Mouse (Mus musculus) limb, embryonic 14.5 days (tissue): ENCODE measurements around the gene Phf21a. TPM values are rescaled to one million over a fixed set of nuclear protein-coding genes. Genes with fewer than 3 reads are reported as not detected.
"Not testable (repeated sequence)": the region's sequence is repeated elsewhere in the genome, so short reads cannot be mapped to it uniquely, and the experiment has no call there.

ENCODE experiments used
- ATAC-seq: fragments of 200-750 bp; cut with Nextera tagmentation; 2 replicates; pipeline ENCODE4 v1.8.0; 2017; ENCODE audit warnings: low read depth, moderate number of reproducible peaks, moderate TSS enrichment; ENCODE audit not compliant: low FRiP score
- DNase-seq: peaks from one replicate; pipeline ENCODE4 v3.0.0-alpha.2; 2015; ENCODE audit warnings: low spot score
- H3K27ac ChIP-seq: fragments of 300-500 bp; sonication (generic); replicated peaks from 2 replicates; pipeline ENCODE4 v1.5.1; 2014; ENCODE audit warnings: low read depth, mild to moderate bottlenecking, low read length, moderate library complexity, mixed read lengths
- H3K27me3 ChIP-seq: fragments of 300-500 bp; sonication (generic); 2 replicates; pipeline ENCODE4 v1.6.1; 2014; ENCODE audit warnings: low read length, mixed read lengths; ENCODE audit not compliant: control insufficient read depth, insufficient read depth
- H3K36me3 ChIP-seq: fragments of 300-500 bp; sonication (generic); 2 replicates; pipeline ENCODE4 v1.6.1; 2014; ENCODE audit warnings: mild to moderate bottlenecking, low read length, moderate library complexity, mixed read lengths; ENCODE audit not compliant: control insufficient read depth, insufficient read depth
- H3K4me1 ChIP-seq: fragments of 300-500 bp; sonication (generic); 2 replicates; pipeline ENCODE4 v1.6.1; 2014; ENCODE audit warnings: antibody characterized with exemption, low read length, mixed read lengths; ENCODE audit not compliant: control insufficient read depth, insufficient read depth
- H3K4me2 ChIP-seq: fragments of 300-500 bp; sonication (generic); replicated peaks from 2 replicates; pipeline ENCODE4 v1.6.1; 2014; ENCODE audit warnings: low read depth, mild to moderate bottlenecking, low read length, moderate library complexity; ENCODE audit not compliant: severe bottlenecking
- H3K4me3 ChIP-seq: fragments of 300-500 bp; sonication (generic); replicated peaks from 2 replicates; pipeline ENCODE4 v1.5.1; 2014; ENCODE audit warnings: low read length
- H3K9ac ChIP-seq: fragments of 300-500 bp; sonication (generic); 2 replicates; pipeline ENCODE4 v1.6.1; 2014; ENCODE audit warnings: mild to moderate bottlenecking, low read depth, low read length, moderate library complexity; ENCODE audit not compliant: severe bottlenecking
- H3K9me3 ChIP-seq: fragments of 300-500 bp; sonication (generic); 2 replicates; pipeline ENCODE4 v1.6.1; 2016; ENCODE audit warnings: low read length; ENCODE audit not compliant: control insufficient read depth
- POLR2A ChIP-seq: fragments of 200-500 bp; IDR thresholded peaks from 2 replicates; pipeline ENCODE4 v1.8.0; 2012; ENCODE audit warnings: inconsistent platforms, mild to moderate bottlenecking, moderate library complexity, borderline replicate concordance; ENCODE audit not compliant: insufficient read depth, insufficient read length; ENCODE audit errors: extremely low read depth
- WGBS: fragments of 180-500 bp; shearing (Covaris S2); extraction: QIAGEN DNeasy Blood & Tissue Kit; methylation state at CpG from one replicate; pipeline ENCODE4 v1.1.7; 2014; 5-methylcytosine and 5-hydroxymethylcytosine counted together
- polyA plus RNA-seq, 2 experiments: library from polyadenylated mRNA; depleted of rRNA in 1 of 2; stranded (reverse) in 1 of 2; unstranded in 1 of 2; fragments of >200 nt; fragmentation: Nextera tagmentation in 1 of 2; extraction: Ambion mirVana in 1 of 2; gene quantifications; 2 replicates each; pipeline versions ENCODE4 v1.2.1 to v1.2.3; 2012 to 2014

Gene Phf21a
- polyA plus RNA-seq, 2 experiments = 38.2 to 96.0 TPM

DNA sequence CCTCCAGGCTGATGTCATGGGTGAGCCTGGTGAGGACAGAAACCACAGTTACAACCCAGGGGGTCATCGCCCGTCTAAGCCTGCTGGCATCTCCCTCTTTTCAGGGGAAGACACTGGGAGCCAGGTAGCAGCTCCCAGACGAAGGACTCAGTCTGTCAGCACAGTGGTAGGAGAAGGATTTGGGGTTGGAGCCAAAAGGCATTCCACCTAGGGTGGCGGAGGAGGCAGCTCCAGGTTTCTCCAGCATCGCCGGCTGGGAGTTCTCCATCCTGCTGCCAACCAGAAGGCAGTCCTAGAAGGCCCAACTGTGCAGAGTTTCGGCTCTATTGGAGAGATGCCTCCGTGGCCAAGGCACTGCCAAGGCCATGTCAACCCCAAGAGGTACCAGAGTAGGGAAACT is 298.2 kb downstream of the Phf21a start:
- Histone ChIP-seq H3K27me3 (no peaks in the 10 kb centered on the region), H3K9ac (no peak overlapping the region), H3K36me3 (peaks cover 12% of the 10 kb centered on the region), H3K27ac (no peak overlapping the region), H3K4me1 (peaks cover 21% of the 10 kb centered on the region), H3K4me2 (no peak overlapping the region), H3K9me3 (no peaks in the 10 kb centered on the region), H3K4me3 (no peak overlapping the region; the same call in 1 of the 2 replicates)
- 89% methylated on average over 8 of the region's 8 CpGs for WGBS
- TF ChIP-seq POLR2A = no peak
- ATAC-seq (no peak), DNase-seq (no peak)

DNA sequence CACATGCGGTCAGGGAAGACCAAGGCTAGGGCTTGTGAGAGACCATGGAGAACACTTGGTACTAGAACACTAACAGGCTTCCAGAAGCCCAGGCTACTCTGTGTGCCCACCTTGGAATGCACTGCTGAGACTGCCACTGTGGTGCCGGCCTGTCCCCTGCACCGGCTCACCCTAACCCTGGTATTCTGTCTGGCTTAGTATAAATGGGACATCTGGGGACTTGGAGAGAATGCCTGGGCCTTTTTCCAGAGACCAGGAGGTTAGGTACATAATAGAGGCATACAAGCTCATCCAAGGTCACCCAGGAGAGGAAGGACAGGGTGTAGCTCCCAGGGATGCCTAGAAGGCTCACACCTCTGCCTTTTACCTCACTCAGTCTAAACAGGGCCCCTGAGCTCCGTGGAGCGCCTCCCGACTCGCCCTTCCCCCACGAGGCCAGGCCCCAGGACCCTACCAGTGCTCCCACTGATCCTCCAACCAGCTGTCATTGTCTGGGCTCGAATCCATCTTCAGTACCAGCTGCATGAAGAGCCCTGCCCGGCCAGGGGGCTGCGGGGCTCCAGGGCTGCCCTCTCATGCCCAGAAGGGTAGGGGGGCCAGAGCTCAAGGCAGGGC is 298.9 kb downstream of the Phf21a start:
- WGBS = 19% methylated on average over 11 of the region's 11 CpGs
- Histone ChIP-seq H3K4me3 (peak overlapping the region; percentile 36), H3K9ac (peak overlapping the region; percentile 50), H3K9me3 (no peaks in the 10 kb centered on the region), H3K4me2 (peak overlapping the region; percentile 52), H3K27me3 (no peaks in the 10 kb centered on the region), H3K27ac (peak overlapping the region; percentile 28), H3K4me1 (peaks cover 21% of the 10 kb centered on the region), H3K36me3 (peaks cover 6% of the 10 kb centered on the region; the same call in 1 of the 2 replicates)
- ATAC-seq (no peak), DNase-seq (no peak)
- TF ChIP-seq POLR2A = no peak

DNA sequence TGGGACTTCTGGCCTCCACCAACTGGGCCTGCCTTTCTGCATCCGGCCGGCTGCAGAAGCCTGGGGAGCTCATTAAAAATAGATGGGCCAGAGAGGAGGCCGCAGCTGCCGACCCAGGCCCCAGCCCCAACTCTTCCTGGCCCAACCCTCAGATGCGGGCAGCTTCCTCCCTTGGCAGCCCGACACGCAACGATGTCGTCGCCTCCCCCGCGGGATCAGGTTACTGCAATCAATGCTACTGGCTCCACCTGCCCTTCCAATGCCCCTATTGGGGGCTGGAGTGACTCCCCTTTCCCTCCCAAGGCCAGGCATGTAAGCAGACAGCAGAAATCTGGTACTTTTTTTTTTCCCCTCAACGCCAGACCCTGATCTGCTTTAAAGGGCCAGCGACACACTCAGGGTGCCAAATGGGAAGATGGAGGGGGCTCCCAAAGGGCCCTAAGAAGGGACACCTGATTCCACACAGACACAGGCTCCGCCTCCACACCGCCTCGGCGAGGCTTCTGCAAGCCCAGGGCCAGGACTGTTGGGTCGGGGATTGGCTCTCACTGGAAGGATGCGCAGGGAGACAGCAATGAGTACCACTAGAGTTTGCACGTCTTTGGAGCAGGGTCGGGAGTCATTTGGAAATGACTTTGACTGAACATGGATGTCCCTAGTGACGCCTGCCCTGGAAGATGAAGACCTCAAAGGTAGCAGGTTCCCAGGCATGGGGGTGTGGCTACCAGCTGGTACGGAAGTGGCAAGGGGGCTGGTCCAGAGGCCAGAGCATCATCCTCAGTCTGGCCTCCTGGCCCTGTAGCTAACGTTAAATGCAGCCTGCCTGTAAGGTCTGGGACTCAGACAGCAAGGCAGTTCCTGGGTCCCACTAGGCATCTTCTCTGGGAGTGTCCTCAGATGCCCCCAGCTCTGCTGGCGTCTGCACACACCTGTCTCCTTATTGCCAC is 299.7 kb downstream of the Phf21a start:
- peaks cover 21% of the 10 kb centered on the region for H3K4me1 ChIP-seq
- no peak for TF ChIP-seq POLR2A
- no peaks in the 10 kb centered on the region for H3K27me3 ChIP-seq
- peak overlapping the region; percentile 36 for H3K4me3 ChIP-seq
- peak; percentile 12; the same call in 1 of the 2 replicates for ATAC-seq
- no peaks in the 10 kb centered on the region for H3K36me3 ChIP-seq
- peak; percentile 51 for DNase-seq
- no peaks in the 10 kb centered on the region for H3K9me3 ChIP-seq
- WGBS = 4% methylated on average over 23 of the region's 26 CpGs
- H3K9ac ChIP-seq = peak overlapping the region; percentile 50
- peak overlapping the region; percentile 28 for H3K27ac ChIP-seq
- H3K4me2 ChIP-seq = peak overlapping the region; percentile 52

DNA sequence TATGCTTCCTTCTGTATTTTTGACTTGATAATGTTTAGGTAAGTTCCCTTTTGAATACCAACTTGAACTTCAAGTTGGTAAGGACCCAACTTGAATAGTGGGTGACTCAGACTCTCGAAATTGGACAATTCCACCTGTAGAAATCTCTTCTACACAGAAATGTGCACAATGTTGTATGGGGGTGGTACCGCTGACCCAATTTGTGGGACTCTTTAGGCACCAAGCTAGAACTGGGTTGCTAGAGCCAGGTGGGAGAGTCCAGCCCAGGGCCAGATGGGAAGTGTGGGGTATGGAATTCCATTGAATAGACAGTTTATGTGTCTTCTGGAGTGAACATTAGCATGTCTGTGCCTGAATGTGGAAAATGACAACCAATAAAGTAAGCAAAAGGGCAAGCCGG is 302.6 kb downstream of the Phf21a start:
- DNase-seq = no peak

DNA sequence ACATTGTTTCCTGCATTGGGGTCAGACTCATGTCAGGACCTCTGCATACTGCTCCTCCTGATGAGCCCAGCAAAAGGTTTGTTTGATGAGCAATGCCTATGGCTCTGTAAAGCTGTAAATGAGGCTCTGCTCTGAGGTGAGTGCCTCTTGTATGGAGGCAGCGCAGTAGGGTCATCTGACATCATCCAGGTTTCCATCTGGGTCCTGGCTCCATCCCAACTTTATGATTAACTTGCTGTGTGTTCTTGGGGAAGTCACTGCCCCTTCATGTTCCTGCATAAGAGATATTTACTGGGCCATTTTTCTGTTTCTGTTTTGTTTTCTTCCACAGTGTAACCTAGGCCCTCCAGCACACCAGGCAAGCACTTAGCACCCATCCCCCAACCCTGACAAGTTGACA is 304.5 kb downstream of the Phf21a start:
- DNase-seq (no peak), ATAC-seq (no peak)
- no peaks in the 10 kb centered on the region for H3K36me3 ChIP-seq
- TF ChIP-seq POLR2A = no peak
- WGBS = 71% methylated on average over 1 of the region's 1 CpGs
- H3K27me3 ChIP-seq = peaks cover 7% of the 10 kb centered on the region
- H3K4me2 ChIP-seq = no peak overlapping the region
- no peaks in the 10 kb centered on the region for H3K9me3 ChIP-seq
- no peak overlapping the region for H3K4me3 ChIP-seq
- H3K4me1 ChIP-seq = peaks cover 10% of the 10 kb centered on the region; the same call in 1 of the 2 replicates
- H3K9ac ChIP-seq = no peak overlapping the region
- no peak overlapping the region for H3K27ac ChIP-seq

More for the DNA sequence above, 302.6 kb downstream of the Phf21a start:
- Histone ChIP-seq H3K27me3 (peaks cover 4% of the 10 kb centered on the region), H3K9ac (no peak overlapping the region), H3K4me1 (peaks cover 16% of the 10 kb centered on the region), H3K4me2 (no peak overlapping the region), H3K27ac (no peak overlapping the region), H3K9me3 (no peaks in the 10 kb centered on the region), H3K4me3 (no peak overlapping the region), H3K36me3 (no peaks in the 10 kb centered on the region)
- WGBS = 79% methylated on average over 3 of the region's 3 CpGs
- ATAC-seq = no peak
- TF ChIP-seq POLR2A = no peak

DNA sequence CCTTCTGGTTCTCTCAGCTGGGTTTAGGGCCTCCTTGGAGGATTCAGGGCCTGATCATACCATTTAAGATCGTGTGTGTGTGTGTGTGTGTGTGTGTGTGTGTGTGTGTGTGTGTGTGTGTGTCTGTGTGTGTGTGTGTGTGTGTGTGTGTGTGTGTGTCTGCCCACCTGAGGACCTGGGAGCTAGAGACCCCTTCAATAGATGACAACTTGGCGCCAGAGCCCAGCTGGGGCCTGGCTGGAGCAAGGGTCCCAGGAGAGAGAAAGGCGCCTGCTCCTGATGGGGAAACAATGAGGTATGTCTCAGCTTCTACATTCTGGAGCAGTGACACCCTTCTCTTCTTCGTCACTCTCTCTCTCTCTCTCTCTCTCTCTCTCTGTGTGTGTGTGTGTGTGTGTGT is 307.0 kb downstream of the Phf21a start:
- not testable (repeated sequence) for H3K4me3 ChIP-seq, H3K9ac ChIP-seq, H3K4me2 ChIP-seq, H3K4me1 ChIP-seq, H3K36me3 ChIP-seq, DNase-seq, H3K27me3 ChIP-seq, ATAC-seq, H3K9me3 ChIP-seq, H3K27ac ChIP-seq
- WGBS = 86% methylated on average over 3 of the region's 4 CpGs
